Mouse (Mus musculus) kidney, adult 9 months (tissue): Measurements from ENCODE around the gene Vmn1r81.

ENCODE experiments used
- DNase-seq: peaks from one replicate; pipeline ENCODE4 v3.0.0; 2022

Vmn1r81 gene

GRCm38 (mm10) chr7:12268169-12268568 lies at the start of gene Vmn1r81:
Vmn1r81 (minus strand) TSS chr7:12268269.
- DNase-seq = no peak

DNA sequence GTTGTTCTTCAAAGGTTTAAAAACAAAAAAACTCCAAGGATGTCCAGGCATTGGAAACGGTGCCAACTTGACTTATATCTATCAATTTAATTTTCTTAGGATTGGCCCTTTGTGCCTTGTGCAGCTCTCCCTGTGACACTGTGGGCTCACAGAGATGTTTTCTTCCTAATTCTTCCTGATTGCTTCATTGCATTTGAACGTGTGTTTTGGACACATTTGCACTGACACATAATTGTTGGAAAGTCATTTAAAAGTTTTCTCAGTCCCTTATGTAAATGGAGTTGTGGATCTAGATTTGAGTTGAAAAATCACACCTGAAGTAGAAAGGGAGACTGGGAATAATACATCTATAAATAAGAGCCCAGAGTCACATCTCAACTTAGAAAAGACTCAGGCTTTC lies 32.1 kb upstream of the Vmn1r81 start, which contains the start of gene Vmn1r82:
Gene Vmn1r82 (plus strand): TSS at position 301 of the 400 bp plus-strand sequence.
- no peak for DNase-seq

DNA sequence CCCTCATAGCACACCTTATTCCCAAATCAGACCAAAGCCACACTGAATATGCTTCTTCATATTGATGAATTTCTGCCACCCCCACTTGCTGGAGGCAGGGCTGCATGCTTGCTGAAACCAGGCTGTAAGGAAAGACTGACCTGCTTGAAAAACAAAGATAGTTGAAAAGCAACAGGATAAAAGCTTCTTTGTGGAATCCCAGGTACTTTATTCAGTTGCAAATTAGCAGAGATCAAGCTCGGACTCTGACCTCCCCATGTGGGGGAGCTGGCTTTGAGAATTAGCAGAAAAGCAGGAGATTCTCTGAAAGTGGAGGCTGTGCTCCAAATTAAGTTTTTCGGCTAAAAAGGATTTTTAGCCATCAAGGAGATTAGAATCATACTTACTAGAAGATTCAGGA lies 63.9 kb downstream of the Vmn1r81 start:
- DNase-seq = no peak
